Mouse (Mus musculus) 3134 (cell line): ENCODE results near the gene Gm2663.
"Not testable (repeated sequence)": the region's sequence is repeated elsewhere in the genome, so short reads cannot be mapped to it uniquely, and the experiment has no call there.

Experiments used
- DNase-seq: peaks from one replicate; pipeline ENCODE4 v3.0.0-alpha.2; 2011; ENCODE audit warnings: low spot score; ENCODE audit not compliant: insufficient read length; ENCODE audit errors: extremely low read depth

Gene Gm2663

GRCm38 (mm10) chr6:40999379-40999778 is at the start of gene Gm2663:
Gene Gm2663 (minus strand): TSS chr6:40999479.
- not testable (repeated sequence) for DNase-seq

GRCm38 (mm10) chr6:41048602-41049001 is 49.3 kb upstream of the Gm2663 start:
- no peak for DNase-seq

- DNase-seq: no peak
These were observed 48.7 kb upstream of the Gm2663 start for GRCm38 (mm10) chr6:41047961-41048360.

GRCm38 (mm10) chr6:41047202-41047601 is 47.9 kb upstream of the Gm2663 start:
- DNase-seq: no peak

- DNase-seq: no peak
These were observed 47.3 kb upstream of the Gm2663 start for GRCm38 (mm10) chr6:41046553-41046952.

- DNase-seq: no peak
These were observed 45.5 kb upstream of the Gm2663 start for GRCm38 (mm10) chr6:41044753-41045152.

- no peak for DNase-seq
These were observed 45.0 kb upstream of the Gm2663 start for GRCm38 (mm10) chr6:41044314-41044713.

- DNase-seq: no peak
These were observed 36.1 kb upstream of the Gm2663 start, which contains the start of gene 2210010C04Rik for GRCm38 (mm10) chr6:41035409-41035808. Gene 2210010C04Rik (minus strand): TSS chr6:41035509.

GRCm38 (mm10) chr6:41032802-41033201 is 33.5 kb upstream of the Gm2663 start:
- no peak for DNase-seq

- DNase-seq: no peak
These were observed 33.0 kb upstream of the Gm2663 start for GRCm38 (mm10) chr6:41032231-41032630.

GRCm38 (mm10) chr6:41030821-41031220 is 31.5 kb upstream of the Gm2663 start:
- no peak for DNase-seq

GRCm38 (mm10) chr6:41027053-41027452 is 27.8 kb upstream of the Gm2663 start:
- DNase-seq: peak; percentile 55

- DNase-seq: peak; percentile 45
These were observed 26.8 kb upstream of the Gm2663 start for GRCm38 (mm10) chr6:41025873-41026650.

GRCm38 (mm10) chr6:41019140-41019539 is 19.9 kb upstream of the Gm2663 start:
- DNase-seq: no peak

GRCm38 (mm10) chr6:41018629-41019028 is 19.4 kb upstream of the Gm2663 start:
- no peak for DNase-seq

- no peak for DNase-seq
These were observed 15.8 kb upstream of the Gm2663 start for GRCm38 (mm10) chr6:41015065-41015464.

GRCm38 (mm10) chr6:40964454-40964853 is 34.8 kb downstream of the Gm2663 start, which contains the start of gene 1810009J06Rik:
Gene 1810009J06Rik (plus strand): TSS chr6:40964754.
- not testable (repeated sequence) for DNase-seq

GRCm38 (mm10) chr6:40953716-40954115 is 45.6 kb downstream of the Gm2663 start:
- DNase-seq: no peak

- DNase-seq: no peak
These were observed 47.5 kb downstream of the Gm2663 start, which contains the start of gene Gm4744 for GRCm38 (mm10) chr6:40951770-40952169. Gene Gm4744 (minus strand): TSS chr6:40951870.
